Mouse (Mus musculus): ENCODE results near the gene Nrxn3. TPM values are rescaled to one million over a fixed set of nuclear protein-coding genes. Genes with fewer than 3 reads are reported as not detected.

The Nrxn3 gene
- polyA plus RNA-seq, 1 experiment: 0.19 TPM

GRCm38 (mm10) chr12:89073167-89073743 lies 350.6 kb downstream of the Nrxn3 start:
- WGBS: 82% methylated on average over 5 of the region's 5 CpGs
- Histone ChIP-seq H3K36me3 (ENCODE audit: control insufficient read depth, insufficient read depth, low read length) (no peaks in the 10 kb centered on the region), H3K4me3 (ENCODE audit: control insufficient read depth, insufficient read depth, low read length) (no peak overlapping the region), H3K27me3 (ENCODE audit: control insufficient read depth, insufficient read depth, low read length) (no peaks in the 10 kb centered on the region), H3K4me1 (replicated peaks; ENCODE audit: control insufficient read depth, insufficient read depth, low read length) (no peaks in the 10 kb centered on the region), H3K27ac (ENCODE audit: control insufficient read depth, insufficient read depth, low read length) (no peak overlapping the region)
- no peak for TF ChIP-seq CTCF (IDR thresholded peaks at IDR 0.05; ENCODE audit: borderline replicate concordance, control insufficient read depth, extremely low read depth, insufficient read depth, low read length, poor library complexity)
- no peak for TF ChIP-seq POLR2A (IDR thresholded peaks at IDR 0.05; ENCODE audit: control insufficient read depth, extremely low read depth, insufficient read depth, low read length, poor library complexity)
- no peak for DNase-seq

- WGBS: 78% methylated on average over 10 of the region's 10 CpGs
- Histone ChIP-seq H3K27me3 (ENCODE audit: control insufficient read depth, insufficient read depth, low read length) (no peaks in the 10 kb centered on the region), H3K4me1 (replicated peaks; ENCODE audit: control insufficient read depth, insufficient read depth, low read length) (no peaks in the 10 kb centered on the region), H3K36me3 (ENCODE audit: control insufficient read depth, insufficient read depth, low read length) (no peaks in the 10 kb centered on the region), H3K27ac (ENCODE audit: control insufficient read depth, insufficient read depth, low read length) (no peak overlapping the region), H3K4me3 (ENCODE audit: control insufficient read depth, insufficient read depth, low read length) (no peak overlapping the region)
- no peak for DNase-seq
- TF ChIP-seq CTCF (IDR thresholded peaks at IDR 0.05; ENCODE audit: borderline replicate concordance, control insufficient read depth, extremely low read depth, insufficient read depth, low read length, poor library complexity) (no peak), POLR2A (IDR thresholded peaks at IDR 0.05; ENCODE audit: control insufficient read depth, extremely low read depth, insufficient read depth, low read length, poor library complexity) (no peak)
Measured at GRCm38 (mm10) chr12:89074551-89075295, 352.0 kb downstream of the Nrxn3 start.

- no peaks in the 10 kb centered on the region for H3K4me1 ChIP-seq (replicated peaks; ENCODE audit: control insufficient read depth, insufficient read depth, low read length)
- no peak for DNase-seq
- no peak overlapping the region for H3K4me3 ChIP-seq (ENCODE audit: control insufficient read depth, insufficient read depth, low read length)
- no peaks in the 10 kb centered on the region for H3K27me3 ChIP-seq (ENCODE audit: control insufficient read depth, insufficient read depth, low read length)
- TF ChIP-seq CTCF (IDR thresholded peaks at IDR 0.05; ENCODE audit: borderline replicate concordance, control insufficient read depth, extremely low read depth, insufficient read depth, low read length, poor library complexity) (no peak), POLR2A (IDR thresholded peaks at IDR 0.05; ENCODE audit: control insufficient read depth, extremely low read depth, insufficient read depth, low read length, poor library complexity) (no peak)
- H3K27ac ChIP-seq (ENCODE audit: control insufficient read depth, insufficient read depth, low read length): no peak overlapping the region
- 90% methylated on average over 8 of the region's 8 CpGs for WGBS
- no peaks in the 10 kb centered on the region for H3K36me3 ChIP-seq (ENCODE audit: control insufficient read depth, insufficient read depth, low read length)
Measured at GRCm38 (mm10) chr12:89093806-89094479, 371.3 kb downstream of the Nrxn3 start.

GRCm38 (mm10) chr12:89097561-89097960 lies 374.9 kb downstream of the Nrxn3 start:
- 91% methylated on average over 2 of the region's 2 CpGs for WGBS

GRCm38 (mm10) chr12:89106029-89106733 lies 383.5 kb downstream of the Nrxn3 start:
- 21% methylated on average over 9 of the region's 9 CpGs for WGBS
- H3K4me3 ChIP-seq (ENCODE audit: control insufficient read depth, insufficient read depth, low read length): no peak overlapping the region
- H3K27me3 ChIP-seq (ENCODE audit: control insufficient read depth, insufficient read depth, low read length): no peaks in the 10 kb centered on the region
- no peak for DNase-seq
- H3K36me3 ChIP-seq (ENCODE audit: control insufficient read depth, insufficient read depth, low read length): no peaks in the 10 kb centered on the region
- H3K27ac ChIP-seq (ENCODE audit: control insufficient read depth, insufficient read depth, low read length): no peak overlapping the region
- TF ChIP-seq POLR2A (IDR thresholded peaks at IDR 0.05; ENCODE audit: control insufficient read depth, extremely low read depth, insufficient read depth, low read length, poor library complexity) (no peak), CTCF (IDR thresholded peaks at IDR 0.05; ENCODE audit: borderline replicate concordance, control insufficient read depth, extremely low read depth, insufficient read depth, low read length, poor library complexity) (no peak)
- no peaks in the 10 kb centered on the region for H3K4me1 ChIP-seq (replicated peaks; ENCODE audit: control insufficient read depth, insufficient read depth, low read length)

More at GRCm38 (mm10) chr12:89097561-89097960, 374.9 kb downstream of the Nrxn3 start:
- no peak for DNase-seq
- Histone ChIP-seq H3K27me3 (ENCODE audit: control insufficient read depth, insufficient read depth, low read length) (no peaks in the 10 kb centered on the region), H3K4me3 (ENCODE audit: control insufficient read depth, insufficient read depth, low read length) (no peak overlapping the region), H3K27ac (ENCODE audit: control insufficient read depth, insufficient read depth, low read length) (no peak overlapping the region), H3K4me1 (replicated peaks; ENCODE audit: control insufficient read depth, insufficient read depth, low read length) (no peaks in the 10 kb centered on the region), H3K36me3 (ENCODE audit: control insufficient read depth, insufficient read depth, low read length) (no peaks in the 10 kb centered on the region)
- TF ChIP-seq POLR2A (IDR thresholded peaks at IDR 0.05; ENCODE audit: control insufficient read depth, extremely low read depth, insufficient read depth, low read length, poor library complexity) (no peak), CTCF (IDR thresholded peaks at IDR 0.05; ENCODE audit: borderline replicate concordance, control insufficient read depth, extremely low read depth, insufficient read depth, low read length, poor library complexity) (no peak)

Data from thymus, adult 2 months (tissue).